Mouse (Mus musculus) hindbrain, embryonic 13.5 days (tissue): ENCODE measurements at regions not wholly inside any gene's neighbourhood (a gene's known extent, or its start where the extent isn't known, plus 50 kb on each side); places are given as distances from the start of the nearest gene placed in this dataset.

Experiments
- microRNA counts: library from miRNA; unstranded; fragments of <30 nt; microRNA quantifications from one replicate; lab custom pipeline; 2016
- microRNA-seq: library from miRNA; unstranded; fragments of <30 nt; microRNA quantifications from one replicate; pipeline ENCODE4, GENCODE M21; 2016

MicroRNAs encoded in the stretch of these regions (microRNA counts, 519-probe panel; counts per million panel counts)
- microRNA mmu-miR-205 (lab: Ali Mortazavi, UCI): 2,820 counts per million, percentile 29 among the panel's probes with 10 or more counts

Small RNA genes lying in the stretch of these regions (microRNA-seq; reads per million reads assigned to microRNA genes)
- gene Mir205: 62.1 reads per million, percentile 44 among the genes with 10 or more reads in this experiment
